Mouse (Mus musculus): ENCODE measurements around the gene Urgcp.
"Not testable (repeated sequence)": the region's sequence is repeated elsewhere in the genome, so short reads cannot be mapped to it uniquely, and the experiment has no call there.

Urgcp gene

DNA sequence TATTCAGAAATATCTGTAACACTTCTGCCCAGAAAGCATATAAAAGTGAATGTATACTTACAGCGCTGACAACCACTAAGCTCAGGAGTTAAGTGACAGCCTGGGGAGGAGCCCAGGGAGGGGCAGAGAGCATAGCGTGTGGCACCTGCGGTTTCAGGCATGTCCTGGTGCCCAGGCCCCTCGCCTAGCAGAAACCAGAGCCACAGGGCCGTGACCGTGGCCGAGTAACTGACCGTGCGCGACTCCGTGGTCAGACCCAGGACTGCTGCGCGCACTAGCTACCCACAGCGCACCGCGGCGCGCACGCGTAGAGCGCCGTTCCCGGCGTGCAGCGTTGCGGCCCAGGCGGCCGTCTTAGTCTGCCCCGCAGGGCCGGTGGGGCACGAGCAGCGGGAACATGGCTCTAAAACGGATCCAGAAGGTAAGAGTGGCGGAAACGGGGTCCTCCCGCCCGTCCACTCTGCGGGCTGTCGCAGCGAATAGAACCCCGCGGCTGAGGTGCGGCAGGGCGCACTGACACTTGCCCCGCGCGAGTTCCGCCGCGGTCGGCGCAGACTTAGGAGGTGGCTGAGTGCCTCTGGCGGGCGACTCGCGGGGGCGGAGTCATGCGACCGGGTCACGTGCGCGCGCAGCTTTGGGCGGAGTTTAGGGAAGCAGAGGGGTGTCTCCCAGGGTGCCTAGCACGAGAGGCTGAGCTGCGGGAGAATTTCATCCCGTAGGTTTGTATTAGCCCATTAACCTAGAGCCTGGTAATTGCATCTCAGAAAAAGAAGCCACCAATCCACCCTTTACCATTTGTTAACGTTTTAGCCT is at the start of gene Urgcp:
Gene Urgcp, minus strand, starts transcription at position 557 of the 813 bp plus-strand sequence.
- in situ Hi-C loops (cut with MboI, MseI) = loop anchor here in 1 of 2 experiments (5.0 kb wide), 1 partner anchor 40 kb away; no protein-coding TSS in a partner anchor

DNA sequence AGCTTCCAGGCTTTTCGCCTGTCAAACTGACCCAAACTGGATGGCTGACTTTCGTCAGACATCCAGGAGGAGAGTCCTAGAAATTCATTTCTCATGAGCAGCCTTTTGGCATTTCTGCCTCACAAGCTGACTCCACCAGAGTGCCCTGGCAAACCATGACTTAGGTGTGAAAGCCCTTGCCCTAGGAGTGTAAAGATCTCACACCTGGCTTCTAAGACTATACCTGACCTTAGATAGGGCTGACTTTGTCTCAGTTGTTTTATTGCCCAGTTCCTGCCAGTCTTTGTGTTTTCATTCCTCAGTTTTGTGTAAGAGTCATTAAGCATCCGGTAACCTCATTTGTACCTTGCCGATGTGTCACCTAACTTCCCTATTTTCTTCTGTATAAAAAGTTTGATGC is 47.3 kb upstream of the Urgcp start:
- in situ Hi-C loops (cut with MboI, MseI) = not testable (repeated sequence)

GRCm38 (mm10) chr11:5807956-5808355 is 45.8 kb upstream of the Urgcp start:
- in situ Hi-C loops (cut with MboI, MseI) = no loop called here

DNA sequence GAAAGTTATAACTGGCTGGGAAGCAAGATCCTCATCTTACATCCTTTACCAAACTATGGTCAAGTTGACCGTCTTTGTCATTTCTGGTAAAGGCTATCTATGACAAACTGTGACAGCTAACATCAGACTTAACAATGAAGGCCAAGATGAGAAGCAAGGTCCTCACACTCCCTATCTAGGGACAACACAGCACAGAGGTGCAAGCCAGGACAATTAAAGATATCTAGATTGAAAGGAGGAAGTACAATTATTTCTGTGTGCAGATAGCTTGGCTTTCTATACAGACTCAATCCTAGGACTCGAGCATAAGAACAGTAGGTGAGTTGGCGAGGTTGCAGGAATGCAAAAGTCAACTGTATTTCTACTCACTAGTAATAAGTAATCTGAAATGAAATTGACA is 43.5 kb upstream of the Urgcp start:
- in situ Hi-C loops (cut with MboI, MseI) = no loop called here

- in situ Hi-C loops (cut with MboI, MseI) = no loop called here
These were observed 42.0 kb upstream of the Urgcp start for GRCm38 (mm10) chr11:5804174-5804573.

- in situ Hi-C loops (cut with MboI, MseI) = no loop called here
These were observed 41.4 kb upstream of the Urgcp start, which contains the start of gene Pgam2 for GRCm38 (mm10) chr11:5803551-5803981. Gene Pgam2, minus strand, starts transcription at chr11:5803733.

GRCm38 (mm10) chr11:5802457-5803217 is 40.5 kb upstream of the Urgcp start:
- in situ Hi-C loops (cut with MboI, MseI) = no loop called here

DNA sequence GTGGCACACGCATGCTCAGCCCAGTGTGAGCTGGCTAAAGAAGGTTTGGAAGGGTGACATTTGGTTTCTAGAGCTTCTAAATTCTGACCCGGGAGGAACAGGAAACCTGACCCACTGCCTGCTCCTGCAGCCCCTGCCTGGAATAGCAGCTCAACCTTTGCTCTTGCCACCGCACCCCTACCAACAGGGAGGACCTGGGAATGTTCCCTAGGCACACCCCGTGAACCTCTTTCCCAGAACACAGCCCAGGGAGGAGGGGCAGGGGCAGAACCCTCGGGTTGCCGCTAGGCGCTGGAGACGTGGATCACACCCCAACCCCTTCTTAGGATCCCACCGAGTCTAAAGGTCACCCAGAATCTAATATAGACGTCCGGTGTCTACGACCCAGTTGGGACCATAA is 39.8 kb upstream of the Urgcp start:
- in situ Hi-C loops (cut with MboI, MseI) = no loop called here

GRCm38 (mm10) chr11:5801511-5801910 is 39.3 kb upstream of the Urgcp start:
- in situ Hi-C loops (cut with MboI, MseI) = no loop called here

GRCm38 (mm10) chr11:5799621-5800490 is 37.7 kb upstream of the Urgcp start:
- in situ Hi-C loops (cut with MboI, MseI) = loop anchor here in 1 of 2 experiments (5.0 kb wide), 1 partner anchor 57 kb away; no protein-coding TSS in a partner anchor

- in situ Hi-C loops (cut with MboI, MseI) = loop anchor here in 1 of 2 experiments (5.0 kb wide), 1 partner anchor 59 kb away; no protein-coding TSS in a partner anchor
These were observed 35.8 kb upstream of the Urgcp start for GRCm38 (mm10) chr11:5797928-5798327.

DNA sequence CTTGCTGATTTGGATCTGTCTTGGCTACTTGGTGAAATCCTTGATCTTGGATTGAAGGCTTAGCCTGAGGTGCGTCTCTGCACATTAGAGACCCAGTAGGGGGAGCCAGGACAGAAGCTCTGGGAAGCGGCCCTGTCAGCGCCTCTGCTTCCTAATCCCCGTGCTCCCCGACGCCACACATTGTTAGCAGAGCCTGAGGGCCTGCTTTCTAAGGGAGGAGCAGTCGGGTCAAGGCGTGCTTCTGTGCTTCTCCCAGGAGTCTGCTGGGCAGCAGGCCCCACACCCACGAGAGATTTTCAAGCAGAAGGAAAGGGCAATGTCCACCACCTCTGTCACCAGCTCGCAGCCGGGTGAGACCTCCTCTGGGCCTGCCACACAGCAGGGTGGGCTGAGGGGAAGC is 35.2 kb upstream of the Urgcp start:
- in situ Hi-C loops (cut with MboI, MseI) = loop anchor here in 1 of 2 experiments (5.0 kb wide), 1 partner anchor 60 kb away; no protein-coding TSS in a partner anchor

- in situ Hi-C loops (cut with MboI, MseI) = loop anchor here in 1 of 2 experiments (5.0 kb wide), 1 partner anchor 60 kb away; no protein-coding TSS in a partner anchor
These were observed 34.8 kb upstream of the Urgcp start for GRCm38 (mm10) chr11:5796939-5797338.

- in situ Hi-C loops (cut with MboI, MseI) = loop anchor here in 1 of 2 experiments (5.0 kb wide), 1 partner anchor 62 kb away; no protein-coding TSS in a partner anchor
These were observed 33.5 kb upstream of the Urgcp start for GRCm38 (mm10) chr11:5795706-5796105.

GRCm38 (mm10) chr11:5795290-5795689 is 33.1 kb upstream of the Urgcp start:
- in situ Hi-C loops (cut with MboI, MseI) = loop anchor here in 1 of 2 experiments (5.0 kb wide), 1 partner anchor 62 kb away; no protein-coding TSS in a partner anchor

DNA sequence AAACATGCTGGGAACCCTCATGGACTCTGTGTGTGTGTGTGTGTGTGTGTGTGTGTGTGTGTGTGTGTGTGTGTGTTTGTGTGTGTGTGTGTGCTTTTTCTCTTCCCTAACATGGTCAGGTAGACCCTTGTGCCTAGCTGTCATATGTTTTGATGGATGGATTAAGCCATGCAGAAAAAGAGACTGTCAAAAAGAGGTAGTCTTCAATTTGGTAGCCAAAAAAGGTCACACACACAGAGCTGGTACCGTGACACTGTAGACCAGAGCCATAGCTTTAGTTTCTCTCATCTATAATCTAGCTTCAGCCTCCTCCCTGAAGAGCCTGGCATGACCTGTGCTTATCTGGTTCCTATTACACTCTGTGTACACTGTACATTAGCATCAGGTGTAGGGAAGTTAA is 28.3 kb upstream of the Urgcp start:
- in situ Hi-C loops (cut with MboI, MseI) = no loop called here

DNA sequence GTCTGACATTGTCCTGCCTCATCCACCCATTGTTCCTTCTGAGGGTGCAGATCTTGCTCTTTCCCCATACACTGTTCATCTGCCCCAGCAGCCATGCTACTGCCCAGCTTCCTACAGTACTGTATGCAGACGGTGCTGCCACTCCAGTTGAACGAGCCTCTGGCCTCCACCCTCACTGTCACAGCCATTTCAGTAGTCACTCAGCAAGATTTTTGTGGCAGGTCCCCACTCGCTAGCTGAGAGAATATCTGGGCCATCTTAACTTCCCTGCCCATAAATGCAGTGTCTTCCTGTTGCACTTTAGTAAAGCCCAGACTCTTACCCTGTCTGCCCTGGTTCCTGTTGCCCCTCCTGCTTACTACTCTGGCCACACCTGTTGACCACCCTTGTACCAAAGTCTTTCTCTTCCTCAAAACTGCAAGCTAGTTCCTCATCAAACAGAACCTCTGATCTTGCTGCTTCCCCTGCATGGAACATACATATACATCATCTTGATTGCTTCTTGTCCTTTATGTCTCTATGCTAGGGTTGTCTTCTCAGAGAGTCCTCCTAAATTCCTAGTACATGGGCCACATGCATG is 27.7 kb upstream of the Urgcp start:
- in situ Hi-C loops (cut with MboI, MseI) = loop anchor here in 1 of 2 experiments (5.0 to 10.0 kb wide), 2 partner anchors 78 to 305 kb away; no protein-coding TSS in a partner anchor

- in situ Hi-C loops (cut with MboI, MseI) = loop anchor here in 1 of 2 experiments (5.0 to 10.0 kb wide), 2 partner anchors 77 to 304 kb away; no protein-coding TSS in a partner anchor
These were observed 27.0 kb upstream of the Urgcp start for GRCm38 (mm10) chr11:5789071-5789753.

All from T-helper 17 cell (primary cell).